Mouse (Mus musculus): ENCODE measurements around the gene Eif1ad. TPM values are rescaled to one million over a fixed set of nuclear protein-coding genes. Genes with fewer than 3 reads are reported as not detected.

The Eif1ad gene
- total RNA-seq, 2 experiments from 2014 or later: 24.4 to 24.5 TPM

- no peak for DNase-seq (ENCODE audit: low spot score in 2 of 2)
Measured at GRCm38 (mm10) chr19:5414534-5414957, 48.0 kb downstream of the Eif1ad start.

DNA sequence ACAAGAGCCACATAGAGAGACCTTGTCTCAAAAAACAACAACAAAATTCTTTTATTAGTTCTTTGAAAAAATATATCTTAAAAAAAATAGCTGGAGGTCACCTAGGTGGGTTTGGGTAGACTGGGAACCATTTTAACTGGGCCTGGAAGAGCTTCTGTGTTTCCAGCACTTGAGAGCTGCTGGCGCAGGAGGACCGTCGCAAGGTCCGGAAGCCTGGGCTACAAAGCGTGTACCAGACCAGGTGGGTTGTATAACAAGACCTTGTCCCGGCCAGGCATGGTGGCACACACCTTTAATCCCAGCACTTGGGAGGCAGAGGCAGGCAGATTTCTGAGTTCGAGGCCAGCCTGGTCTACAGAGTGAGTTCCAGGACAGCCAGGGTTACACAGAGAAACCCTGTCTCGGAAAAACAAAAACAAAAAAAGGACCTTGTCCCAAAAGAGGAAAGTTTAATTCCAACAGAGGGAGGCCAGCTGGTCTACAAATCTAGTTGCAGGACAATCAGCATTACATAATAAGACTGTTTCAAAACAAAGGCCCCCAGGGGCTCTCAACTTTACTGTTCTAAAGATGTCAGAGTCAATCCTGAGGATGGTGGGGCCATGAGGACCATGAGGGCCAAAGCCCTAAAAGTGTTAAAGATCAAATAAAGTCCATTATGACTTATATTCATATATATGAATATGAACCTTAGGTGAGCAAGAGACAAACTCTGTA is 52.4 kb downstream of the Eif1ad start:
- no peak for DNase-seq (ENCODE audit: low spot score in 2 of 2)

DNA sequence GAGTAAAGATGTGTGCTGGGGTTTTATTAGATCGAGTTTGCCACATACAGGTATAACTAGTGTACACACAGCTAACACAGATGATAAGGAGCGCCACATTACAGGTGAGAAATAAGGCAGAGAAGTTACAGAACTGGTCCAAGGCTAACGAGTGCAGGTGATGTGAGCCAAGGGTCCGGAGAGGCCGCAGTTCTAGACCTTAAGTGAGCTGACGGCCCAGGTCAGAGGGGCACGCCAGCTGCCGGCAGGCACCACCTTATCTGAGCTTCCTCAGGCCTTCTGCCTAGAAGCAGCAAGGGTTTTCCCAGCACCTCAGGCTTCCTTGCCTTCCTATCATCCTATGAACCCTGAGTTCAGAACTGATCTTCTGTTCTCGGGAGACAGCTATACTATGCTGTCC is 53.1 kb downstream of the Eif1ad start:
- DNase-seq (ENCODE audit: low spot score in 2 of 2): no peak

DNA sequence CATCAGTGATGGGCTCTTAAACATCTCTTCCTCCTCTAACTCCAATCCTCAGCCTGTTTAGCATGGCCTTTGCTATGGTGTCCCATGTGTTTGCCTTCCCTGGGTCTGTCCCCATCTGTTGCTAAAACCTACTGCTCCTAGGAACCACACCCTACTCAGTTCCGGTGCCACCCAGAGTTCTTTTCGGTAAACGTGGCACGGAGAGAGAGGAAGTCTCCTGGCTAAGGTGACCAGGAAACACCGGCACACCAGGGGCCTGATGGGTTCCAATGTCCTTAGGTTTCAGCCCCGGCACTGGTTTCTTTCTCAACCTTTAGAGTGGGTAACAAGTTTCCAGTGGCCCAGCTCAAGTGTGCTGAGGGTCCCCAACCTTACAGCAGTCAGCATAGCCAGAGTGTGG is 54.0 kb downstream of the Eif1ad start:
- DNase-seq (ENCODE audit: low spot score in 2 of 2): no peak

Other genes with a start within 250 kb of the Eif1ad start
- 10 to 100 TPM; 49.2 to 49.8 TPM for gene Klc2, start 248.2 kb upstream of the Eif1ad start, total RNA-seq (2021)
- 10 to 100 TPM; 15.1 to 20.7 TPM for gene Pacs1, start 93.6 kb upstream of the Eif1ad start, total RNA-seq (2021)
- gene Sf3b2, start 71.3 kb upstream of the Eif1ad start, total RNA-seq (2021): 100 to 1,000 TPM; 139 to 173 TPM
- gene Gal3st3, start 68.4 kb upstream of the Eif1ad start, total RNA-seq (2021): under 1 TPM; 0.13 to 0.29 TPM
- gene Catsper1, start 31.0 kb upstream of the Eif1ad start, total RNA-seq (2021): not detected
- gene Cst6, start 17.2 kb upstream of the Eif1ad start, total RNA-seq (2021): 1 to 10 TPM; 2.5 to 3.2 TPM
- 100 to 1,000 TPM; 127 to 129 TPM for gene Banf1, start 427 bp downstream of the Eif1ad start, total RNA-seq (2021)
- gene Sart1, start 22.0 kb downstream of the Eif1ad start, total RNA-seq (2021): 10 to 100 TPM; 79.8 to 85.0 TPM
- under 1 TPM in 1 of 2 experiments, not detected in 1; 0.96 TPM for gene Tsga10ip, start 35.8 kb downstream of the Eif1ad start, total RNA-seq (2021)
- gene Drap1, start 58.2 kb downstream of the Eif1ad start, total RNA-seq (2021): 100 to 1,000 TPM; 266 to 283 TPM
- 10 to 100 TPM; 46.5 to 47.2 TPM for gene AI837181, start 58.4 kb downstream of the Eif1ad start, total RNA-seq (2021)
- 1 to 10 TPM; 1.1 to 4.9 TPM for gene Fosl1, start 80.8 kb downstream of the Eif1ad start, total RNA-seq (2021)
- 1 to 10 TPM; 6.4 TPM for gene Ccdc85b, start 91.2 kb downstream of the Eif1ad start, total RNA-seq (2021)
- 10 to 100 TPM; 75.0 to 82.0 TPM for gene Fibp, start 93.9 kb downstream of the Eif1ad start, total RNA-seq (2021)
- gene Ctsw, start 101.8 kb downstream of the Eif1ad start, total RNA-seq (2021): 1 to 10 TPM; 1.0 to 2.1 TPM
- gene Efemp2, start 107.2 kb downstream of the Eif1ad start, total RNA-seq (2021): 10 to 100 TPM; 56.9 to 91.1 TPM
- 10 to 100 TPM; 25.1 to 35.8 TPM for gene Mus81, start 121.7 kb downstream of the Eif1ad start, total RNA-seq (2021)
- 100 to 1,000 TPM; 689 to 693 TPM for gene Cfl1, start 123.7 kb downstream of the Eif1ad start, total RNA-seq (2021)
- gene 1700020D05Rik, start 137.0 kb downstream of the Eif1ad start, total RNA-seq (2021): 1 to 10 TPM; 1.7 to 2.2 TPM
- 10 to 100 TPM; 12.3 to 12.4 TPM for gene Snx32, start 143.8 kb downstream of the Eif1ad start, total RNA-seq (2021)
- not detected for gene Ovol1, start 193.9 kb downstream of the Eif1ad start, total RNA-seq (2021)
- gene Ap5b1, start 201.3 kb downstream of the Eif1ad start, total RNA-seq (2021): 1 to 10 TPM; 6.5 to 9.9 TPM
- 100 to 1,000 TPM; 108 to 113 TPM for gene Rnaseh2c, start 235.1 kb downstream of the Eif1ad start, total RNA-seq (2021)
- 10 to 100 TPM; 67.8 to 69.3 TPM for gene Kat5, start 243.5 kb downstream of the Eif1ad start, total RNA-seq (2021)

Measured in adrenal gland, adult 18-20 months (tissue).